Mouse (Mus musculus): Measurements from ENCODE around the gene Fbxl3. TPM values are rescaled to one million over a fixed set of nuclear protein-coding genes. Genes with fewer than 3 reads are reported as not detected.

Fbxl3 gene
- total and polyA plus RNA-seq, 3 experiments = 51.8 to 67.0 (median 59.7) TPM

- H3K9ac ChIP-seq (ENCODE audit: low read depth, low read length) = no peak overlapping the region
- 37% methylated on average over 10 of the region's 10 CpGs for WGBS
- no peaks in the 10 kb centered on the region for H3K36me3 ChIP-seq (ENCODE audit: control insufficient read depth, insufficient read depth, low read length)
- H3K27ac ChIP-seq = peak overlapping the region; percentile 54
- intact Hi-C loops (cut with DNase I) = no loop called here
- peak; percentile 41 to 55 for DNase-seq
- no peaks in the 10 kb centered on the region; the same call in none of the 2 replicates for H3K4me1 ChIP-seq (ENCODE audit: control insufficient read depth, insufficient read depth, low read length)
- H3K4me3 ChIP-seq = no peak overlapping the region
- no peaks in the 10 kb centered on the region for H3K27me3 ChIP-seq (ENCODE audit: control insufficient read depth, insufficient read depth, low read length)
- no peaks in the 10 kb centered on the region for H3K79me2 ChIP-seq (replicated peaks; ENCODE audit: control insufficient read depth, insufficient read depth, low read length)
- TF ChIP-seq CTCF (IDR thresholded peaks at IDR 0.05) = no peak
- TF ChIP-seq EP300 (IDR thresholded peaks at IDR 0.05; ENCODE audit: insufficient read depth, low read depth, low read length) = peak; percentile 56; the same call in 1 of the 2 replicates
- TF ChIP-seq POLR2A (IDR thresholded peaks at IDR 0.05; ENCODE audit: insufficient read depth, low read depth, low read length) = peak; percentile 16; the same call in 1 of the 2 replicates
These were observed 66.0 kb downstream of the Fbxl3 start for GRCm38 (mm10) chr14:103033271-103033823.

Other genes with a start within 250 kb of the Fbxl3 start
- gene Kctd12, start 116.9 kb downstream of the Fbxl3 start, total RNA-seq (2021) = 10 to 100 TPM; 18.1 to 22.3 TPM
- gene Kctd12, start 116.9 kb downstream of the Fbxl3 start, polyA plus RNA-seq (2012; rRNA removed) = 7.1 and 11.3 TPM in 2 replicates
- not detected for gene Acod1, start 52.6 kb downstream of the Fbxl3 start, total RNA-seq (2021)
- gene Acod1, start 52.6 kb downstream of the Fbxl3 start, polyA plus RNA-seq (2012; rRNA removed) = 0.08 and 0.09 TPM in 2 replicates
- gene Cln5, start 29.4 kb downstream of the Fbxl3 start, total RNA-seq (2021) = 10 to 100 TPM; 19.1 to 20.3 TPM
- 12.7 and 23.9 TPM in 2 replicates for gene Cln5, start 29.4 kb downstream of the Fbxl3 start, polyA plus RNA-seq (2012; rRNA removed)
- 10 to 100 TPM; 26.6 to 27.5 TPM for gene Mycbp2, start 247.2 kb upstream of the Fbxl3 start, total RNA-seq (2021)
- gene Mycbp2, start 247.2 kb upstream of the Fbxl3 start, polyA plus RNA-seq (2012; rRNA removed) = 12.6 and 19.0 TPM in 2 replicates